Mouse (Mus musculus) cerebellum, adult 2 months (tissue): ENCODE results near the gene Creb3. TPM values are rescaled to one million over a fixed set of nuclear protein-coding genes. Genes with fewer than 3 reads are reported as not detected.

Experiments
- DNase-seq, 2 experiments: peaks; one replicate each; pipeline ENCODE4 v3.0.0; 2021
- H3K27ac ChIP-seq: fragments of 200-500 bp; 2 replicates; pipeline ENCODE4 v1.5.1; 2012; ENCODE audit warnings: low read length, control low read depth, inconsistent platforms; ENCODE audit not compliant: insufficient read depth
- H3K27me3 ChIP-seq: fragments of 200-500 bp; 2 replicates; pipeline ENCODE4 v1.6.1; 2012; ENCODE audit warnings: inconsistent platforms, mild to moderate bottlenecking, low read length, moderate library complexity; ENCODE audit not compliant: control insufficient read depth, insufficient read depth
- H3K4me1 ChIP-seq: fragments of 200-500 bp; 2 replicates; pipeline ENCODE4 v1.6.1; 2011; ENCODE audit warnings: low read length; ENCODE audit not compliant: control insufficient read depth, insufficient read depth
- H3K4me3 ChIP-seq: fragments of 200-500 bp; replicated peaks from 2 replicates; pipeline ENCODE3; 2011; ENCODE audit warnings: mild to moderate bottlenecking, low read depth, low read length, control low read depth; ENCODE audit not compliant: insufficient read depth
- CTCF ChIP-seq: fragments of 200-500 bp; IDR thresholded peaks from 2 replicates; pipeline ENCODE4 v1.5.1; 2011; ENCODE audit warnings: low read depth, mild to moderate bottlenecking, control low read depth, low read length, moderate library complexity, borderline replicate concordance; ENCODE audit not compliant: insufficient read depth
- POLR2A ChIP-seq: fragments of 200-500 bp; IDR thresholded peaks from 2 replicates; pipeline ENCODE4 v1.6.1; 2011; ENCODE audit warnings: low read length, control low read depth, borderline replicate concordance; ENCODE audit not compliant: insufficient read depth
- WGBS: fragments of 180-500 bp; shearing (Covaris S2); methylation state at CpG from one replicate; pipeline ENCODE4 v1.1.7; 2018; 5-methylcytosine and 5-hydroxymethylcytosine counted together
- polyA plus RNA-seq: library from polyadenylated mRNA; depleted of rRNA; stranded (reverse); fragments of >200 nt; gene quantifications from 2 replicates; pipeline ENCODE4 v1.2.3, GENCODE M21; 2012; rRNA removed

Creb3 gene
- polyA plus RNA-seq, 1 experiment = 71.2 TPM

DNA sequence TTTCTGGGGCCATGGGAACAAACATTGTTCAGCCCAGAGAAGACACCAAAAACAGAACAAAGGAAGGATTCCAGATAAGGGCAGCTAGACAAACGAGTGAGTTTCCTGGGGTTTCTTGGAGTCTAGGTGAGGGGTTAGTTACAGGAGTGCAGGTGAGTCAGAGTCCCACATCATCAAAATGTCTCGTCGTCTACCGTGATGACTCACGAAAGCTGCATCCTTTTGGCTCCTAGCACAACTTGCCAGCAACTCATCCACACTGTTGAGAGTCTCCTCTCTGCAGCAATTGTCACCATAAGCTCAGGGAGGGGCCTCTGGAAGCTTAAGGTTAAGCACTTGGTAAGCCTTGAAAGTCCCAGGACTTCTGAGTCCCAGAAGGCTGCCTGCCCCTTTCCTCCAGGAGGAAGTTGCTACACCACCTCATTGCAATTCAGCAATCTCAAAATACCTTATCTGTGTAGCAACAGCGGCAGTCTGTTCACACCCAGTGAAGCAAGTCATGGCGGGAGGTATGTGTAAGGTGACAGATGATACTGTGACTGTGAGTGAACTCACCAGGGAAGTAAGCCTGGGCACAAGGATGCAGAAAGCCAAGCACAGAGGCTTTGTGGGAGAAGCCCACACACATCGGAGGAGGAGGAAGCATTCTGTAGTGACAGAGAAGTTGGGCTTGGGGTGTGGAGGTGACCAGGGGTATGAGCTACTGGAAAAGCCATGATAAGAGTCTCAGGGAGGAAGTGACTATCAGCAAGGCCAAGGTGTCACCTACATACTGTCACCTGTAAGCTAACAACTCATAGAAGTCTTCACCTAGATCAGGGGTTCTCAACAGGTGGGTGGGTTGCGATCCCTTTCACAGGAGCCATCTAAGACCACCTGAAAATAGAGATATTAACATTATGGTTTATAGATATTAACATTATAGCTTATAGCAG, 42.9 kb downstream of the Creb3 start:
- Histone ChIP-seq H3K27me3 (no peaks in the 10 kb centered on the region), H3K4me3 (no peak overlapping the region), H3K27ac (no peak overlapping the region), H3K4me1 (no peaks in the 10 kb centered on the region)
- no peak for TF ChIP-seq CTCF
- TF ChIP-seq POLR2A = no peak
- 80% methylated on average over 9 of the region's 9 CpGs for WGBS
- no peak for DNase-seq

DNA sequence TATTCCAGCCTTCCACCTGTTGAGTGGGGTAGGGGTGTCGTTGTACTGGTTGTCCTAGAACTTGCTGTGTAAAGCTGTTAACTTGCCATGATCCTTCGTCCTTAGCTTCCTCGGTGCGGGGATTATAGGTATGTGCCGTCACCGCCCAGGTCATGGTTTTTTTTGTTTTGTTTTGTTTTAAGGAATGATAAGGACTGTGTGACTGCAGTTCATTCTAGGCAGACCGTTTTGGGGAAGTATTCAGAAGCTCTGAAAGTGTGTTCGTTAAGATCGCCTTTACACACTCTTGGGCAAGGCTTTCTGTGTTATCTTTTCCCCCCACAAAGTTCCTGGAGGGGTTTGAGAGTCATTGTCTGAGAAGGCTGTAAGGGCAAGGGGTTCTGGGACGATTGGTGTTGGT, 50.4 kb downstream of the Creb3 start:
- WGBS = 73% methylated on average over 10 of the region's 10 CpGs
- Histone ChIP-seq H3K4me1 (no peaks in the 10 kb centered on the region), H3K27me3 (no peaks in the 10 kb centered on the region), H3K4me3 (no peak overlapping the region), H3K27ac (no peak overlapping the region)
- DNase-seq = no peak
- TF ChIP-seq POLR2A (no peak), CTCF (no peak)

- Histone ChIP-seq H3K4me3 (no peak overlapping the region), H3K27me3 (no peaks in the 10 kb centered on the region), H3K27ac (no peak overlapping the region), H3K4me1 (no peaks in the 10 kb centered on the region)
- no peak for DNase-seq
- WGBS = 64% methylated on average over 3 of the region's 3 CpGs
- TF ChIP-seq POLR2A (no peak), CTCF (no peak)
Measured at GRCm38 (mm10) chr4:43613060-43613730, 51.1 kb downstream of the Creb3 start.

Other genes with a start within 250 kb of the Creb3 start
- 63.0 and 65.8 TPM in 2 replicates for gene Rusc2, start 180.4 kb upstream of the Creb3 start, polyA plus RNA-seq
- 0.87 and 2.0 TPM in 2 replicates for gene Fam166b, start 133.2 kb upstream of the Creb3 start, polyA plus RNA-seq
- gene Tesk1, start 120.4 kb upstream of the Creb3 start, polyA plus RNA-seq = 51.2 and 56.3 TPM in 2 replicates
- gene Cd72, start 107.7 kb upstream of the Creb3 start, polyA plus RNA-seq = 0.74 and 0.84 TPM in 2 replicates
- gene Sit1, start 78.6 kb upstream of the Creb3 start, polyA plus RNA-seq = not detected in 2 replicates
- 133 and 137 TPM in 2 replicates for gene Ccdc107, start 69.4 kb upstream of the Creb3 start, polyA plus RNA-seq
- 2.8 and 3.2 TPM in 2 replicates for gene Arhgef39, start 62.6 kb upstream of the Creb3 start, polyA plus RNA-seq
- gene Car9, start 55.4 kb upstream of the Creb3 start, polyA plus RNA-seq = 15.8 and 17.7 TPM in 2 replicates
- 18.0 and 21.1 TPM in 2 replicates for gene Tpm2, start 38.6 kb upstream of the Creb3 start, polyA plus RNA-seq
- 48.8 and 53.9 TPM in 2 replicates for gene Tln1, start 359 bp downstream of the Creb3 start, polyA plus RNA-seq
- gene Rgp1, start 16.4 kb downstream of the Creb3 start, polyA plus RNA-seq = 30.3 and 39.2 TPM in 2 replicates
- 79.8 and 80.0 TPM in 2 replicates for gene Gba2, start 16.5 kb downstream of the Creb3 start, polyA plus RNA-seq
- not detected in 2 replicates for gene Msmp, start 22.2 kb downstream of the Creb3 start, polyA plus RNA-seq
- 140 and 145 TPM in 2 replicates for gene Npr2, start 69.6 kb downstream of the Creb3 start, polyA plus RNA-seq
- gene Spag8, start 91.3 kb downstream of the Creb3 start, polyA plus RNA-seq = 3.8 and 5.7 TPM in 2 replicates
- 94.3 and 99.6 TPM in 2 replicates for gene Hint2, start 94.1 kb downstream of the Creb3 start, polyA plus RNA-seq
- gene Tmem8b, start 106.6 kb downstream of the Creb3 start, polyA plus RNA-seq = 21.2 and 21.8 TPM in 2 replicates
- 0.77 and 1.0 TPM in 2 replicates for gene Fam221b, start 106.8 kb downstream of the Creb3 start, polyA plus RNA-seq
- gene Olfr70, start 138.5 kb downstream of the Creb3 start, polyA plus RNA-seq = not detected in 2 replicates
- gene Olfr71, start 147.9 kb downstream of the Creb3 start, polyA plus RNA-seq = not detected in 2 replicates
- 1.6 and 1.9 TPM in 2 replicates for gene Hrct1, start 164.9 kb downstream of the Creb3 start, polyA plus RNA-seq
- 0.76 and 0.88 TPM in 2 replicates for gene Spaar, start 167.7 kb downstream of the Creb3 start, polyA plus RNA-seq
- gene Olfr159, start 208.7 kb downstream of the Creb3 start, polyA plus RNA-seq = not detected in 2 replicates